Mouse (Mus musculus): ENCODE results near the gene Fxyd3. TPM values are rescaled to one million over a fixed set of nuclear protein-coding genes. Genes with fewer than 3 reads are reported as not detected.

Gene Fxyd3
- total RNA-seq, 2 experiments from 2014 or later: 1.2 TPM; not detected in 1

- DNase-seq (ENCODE audit: low spot score in 2 of 2): peak in 1 of 2 experiments; percentile 53
Observed at GRCm38 (mm10) chr7:31050921-31051320, 25.6 kb downstream of the Fxyd3 start.

- peak in 1 of 2 experiments; percentile 28 for DNase-seq (ENCODE audit: low spot score in 2 of 2)
Observed at GRCm38 (mm10) chr7:31050487-31050886, 26.0 kb downstream of the Fxyd3 start.

GRCm38 (mm10) chr7:31049846-31050281 is 26.6 kb downstream of the Fxyd3 start:
- DNase-seq (ENCODE audit: low spot score in 2 of 2): peak; percentile 64 to 73

GRCm38 (mm10) chr7:31049135-31049845 is 27.2 kb downstream of the Fxyd3 start:
- peak; percentile 35 to 59 for DNase-seq (ENCODE audit: low spot score in 2 of 2)

GRCm38 (mm10) chr7:31042431-31042910 is 34.0 kb downstream of the Fxyd3 start, which contains the start of gene Fxyd5:
Gene Fxyd5 (minus strand): TSS chr7:31042481.
- no peak for DNase-seq (ENCODE audit: low spot score in 2 of 2)

- no peak for DNase-seq (ENCODE audit: low spot score in 2 of 2)
Observed at GRCm38 (mm10) chr7:31041662-31042315, 34.7 kb downstream of the Fxyd3 start.

- DNase-seq (ENCODE audit: low spot score in 2 of 2): no peak
Observed at GRCm38 (mm10) chr7:31041023-31041407, 35.5 kb downstream of the Fxyd3 start.

- DNase-seq (ENCODE audit: low spot score in 2 of 2): no peak
Observed at GRCm38 (mm10) chr7:31040281-31041022, 36.1 kb downstream of the Fxyd3 start.

- DNase-seq (ENCODE audit: low spot score in 2 of 2): no peak
Observed at GRCm38 (mm10) chr7:31039011-31039410, 37.5 kb downstream of the Fxyd3 start.

GRCm38 (mm10) chr7:31037675-31038074 is 38.8 kb downstream of the Fxyd3 start:
- no peak for DNase-seq (ENCODE audit: low spot score in 2 of 2)

- DNase-seq (ENCODE audit: low spot score in 2 of 2): no peak
Observed at GRCm38 (mm10) chr7:31036917-31037316, 39.6 kb downstream of the Fxyd3 start.

GRCm38 (mm10) chr7:31035291-31035690 is 41.2 kb downstream of the Fxyd3 start:
- DNase-seq (ENCODE audit: low spot score in 2 of 2): no peak

- no peak for DNase-seq (ENCODE audit: low spot score in 2 of 2)
Observed at GRCm38 (mm10) chr7:31034789-31035188, 41.7 kb downstream of the Fxyd3 start.

GRCm38 (mm10) chr7:31033409-31034165 is 42.9 kb downstream of the Fxyd3 start:
- DNase-seq (ENCODE audit: low spot score in 2 of 2): no peak

- DNase-seq (ENCODE audit: low spot score in 2 of 2): no peak
Observed at GRCm38 (mm10) chr7:31031731-31032130, 44.8 kb downstream of the Fxyd3 start.

GRCm38 (mm10) chr7:31030717-31031116 is 45.8 kb downstream of the Fxyd3 start:
- no peak for DNase-seq (ENCODE audit: low spot score in 2 of 2)

- no peak for DNase-seq (ENCODE audit: low spot score in 2 of 2)
Observed at GRCm38 (mm10) chr7:31028609-31029008, 47.9 kb downstream of the Fxyd3 start.
